Mouse (Mus musculus) heart, embryonic 11.5 days (tissue): Measurements from ENCODE around the gene Lpp. TPM values are rescaled to one million over a fixed set of nuclear protein-coding genes. Genes with fewer than 3 reads are reported as not detected.

Experiments used
- ATAC-seq: fragments of 200-750 bp; cut with Nextera tagmentation; replicated peaks from 2 replicates; pipeline ENCODE4 v1.8.0; 2017; ENCODE audit warnings: moderate library complexity; ENCODE audit not compliant: insufficient number of reproducible peaks, low FRiP score, low TSS enrichment
- H3K27ac ChIP-seq: fragments of 300-500 bp; sonication (generic); 2 replicates; pipeline ENCODE4 v1.5.1; 2014; ENCODE audit warnings: mild to moderate bottlenecking, low read depth, low read length
- H3K27me3 ChIP-seq: fragments of 300-500 bp; sonication (generic); 2 replicates; pipeline ENCODE4 v1.6.1; 2014; ENCODE audit warnings: mild to moderate bottlenecking, low read length, mixed read lengths; ENCODE audit not compliant: control insufficient read depth, insufficient read depth
- H3K36me3 ChIP-seq: fragments of 300-500 bp; sonication (generic); 2 replicates; pipeline ENCODE4 v1.6.1; 2014; ENCODE audit warnings: mild to moderate bottlenecking, low read length, moderate library complexity, mixed read lengths; ENCODE audit not compliant: control insufficient read depth, insufficient read depth
- H3K4me1 ChIP-seq: fragments of 300-500 bp; sonication (generic); 2 replicates; pipeline ENCODE4 v1.6.1; 2014; ENCODE audit warnings: low read length; ENCODE audit not compliant: control insufficient read depth, insufficient read depth
- H3K4me2 ChIP-seq: fragments of 300-500 bp; sonication (generic); 2 replicates; pipeline ENCODE4 v1.6.1; 2014; ENCODE audit warnings: mild to moderate bottlenecking, moderate library complexity
- H3K4me3 ChIP-seq: fragments of 300-500 bp; sonication (generic); 2 replicates; pipeline ENCODE4 v1.5.1; 2014; ENCODE audit warnings: low read depth, low read length
- H3K9ac ChIP-seq: fragments of 300-500 bp; sonication (generic); 2 replicates; pipeline ENCODE4 v1.6.1; 2014; ENCODE audit warnings: mild to moderate bottlenecking, low read depth, low read length, moderate library complexity
- H3K9me3 ChIP-seq: fragments of 300-500 bp; sonication (generic); replicated peaks from 2 replicates; pipeline ENCODE4 v1.6.1; 2016; ENCODE audit warnings: low read length; ENCODE audit not compliant: control insufficient read depth
- WGBS: fragments of 180-500 bp; shearing (Covaris S2); extraction: QIAGEN DNeasy Blood & Tissue Kit; methylation state at CpG from one replicate; pipeline ENCODE4 v1.1.7; 2014; ENCODE audit not compliant: insufficient replicate concordance; 5-methylcytosine and 5-hydroxymethylcytosine counted together
- polyA plus RNA-seq: library from polyadenylated mRNA; unstranded; fragments of >200 nt; fragmentation: Nextera tagmentation; extraction: Ambion mirVana; gene quantifications from 2 replicates; pipeline ENCODE4 v1.2.1, GENCODE M21; 2014

The Lpp gene
- polyA plus RNA-seq, 1 experiment from 2014 or later, result 59.2 TPM

DNA sequence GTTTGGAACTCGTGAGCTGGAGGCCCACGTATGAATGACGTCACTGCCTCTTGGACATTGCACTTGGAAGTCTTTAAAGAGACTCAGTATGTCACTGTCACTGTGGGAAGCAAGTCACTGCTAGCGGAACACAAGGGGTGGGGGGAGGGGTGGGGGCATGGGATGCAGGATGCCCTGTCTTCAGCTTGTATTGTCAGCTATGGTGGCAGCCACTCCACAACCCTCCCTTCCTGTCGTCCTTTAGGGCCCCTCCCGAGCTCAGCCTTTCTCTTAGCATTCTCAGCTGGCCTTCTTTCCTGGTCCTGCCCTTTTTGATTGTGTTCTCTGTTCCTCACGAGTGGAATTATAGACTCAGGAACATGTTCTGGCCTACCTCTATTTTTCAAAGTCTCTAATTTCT, 40.3 kb downstream of the Lpp start:
- Histone ChIP-seq H3K27ac (peak overlapping the region; percentile 77; the same call in 1 of the 2 replicates), H3K9me3 (no peaks in the 10 kb centered on the region), H3K27me3 (no peaks in the 10 kb centered on the region), H3K9ac (no peak overlapping the region), H3K4me1 (peaks cover 68% of the 10 kb centered on the region), H3K4me2 (peak overlapping the region; percentile 40), H3K4me3 (no peak overlapping the region), H3K36me3 (no peaks in the 10 kb centered on the region)
- WGBS, result 17% methylated on average over 7 of the region's 7 CpGs
- ATAC-seq, result no peak

DNA sequence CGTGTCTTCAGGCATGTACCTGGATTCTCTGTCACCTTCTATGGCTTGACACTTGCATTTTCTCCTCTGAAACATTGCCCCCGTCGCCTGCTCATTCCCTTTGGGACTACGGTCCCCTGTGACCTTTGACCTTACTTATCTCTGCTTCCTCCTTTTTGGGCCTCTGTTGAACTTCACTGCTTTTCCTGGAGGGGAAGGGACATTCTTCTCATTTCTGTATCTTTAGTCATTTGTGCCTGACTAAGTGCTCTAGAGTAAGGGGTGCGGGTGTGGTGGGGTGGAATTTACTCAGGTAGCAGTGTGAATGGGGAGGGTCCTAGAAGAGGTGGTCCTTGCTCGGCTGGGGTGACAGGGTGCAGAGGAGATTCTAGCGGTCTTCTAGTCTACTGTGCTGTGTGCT, 40.7 kb downstream of the Lpp start:
- Histone ChIP-seq H3K4me1 (peaks cover 67% of the 10 kb centered on the region), H3K9ac (peak overlapping the region; percentile 34; the same call in 1 of the 2 replicates), H3K27me3 (no peaks in the 10 kb centered on the region), H3K27ac (peak overlapping the region; percentile 77), H3K9me3 (no peaks in the 10 kb centered on the region), H3K4me3 (no peak overlapping the region), H3K4me2 (peak overlapping the region; percentile 40), H3K36me3 (no peaks in the 10 kb centered on the region)
- no peak; the same call in 1 of the 2 replicates for ATAC-seq
- 16% methylated on average over 7 of the region's 7 CpGs for WGBS

DNA sequence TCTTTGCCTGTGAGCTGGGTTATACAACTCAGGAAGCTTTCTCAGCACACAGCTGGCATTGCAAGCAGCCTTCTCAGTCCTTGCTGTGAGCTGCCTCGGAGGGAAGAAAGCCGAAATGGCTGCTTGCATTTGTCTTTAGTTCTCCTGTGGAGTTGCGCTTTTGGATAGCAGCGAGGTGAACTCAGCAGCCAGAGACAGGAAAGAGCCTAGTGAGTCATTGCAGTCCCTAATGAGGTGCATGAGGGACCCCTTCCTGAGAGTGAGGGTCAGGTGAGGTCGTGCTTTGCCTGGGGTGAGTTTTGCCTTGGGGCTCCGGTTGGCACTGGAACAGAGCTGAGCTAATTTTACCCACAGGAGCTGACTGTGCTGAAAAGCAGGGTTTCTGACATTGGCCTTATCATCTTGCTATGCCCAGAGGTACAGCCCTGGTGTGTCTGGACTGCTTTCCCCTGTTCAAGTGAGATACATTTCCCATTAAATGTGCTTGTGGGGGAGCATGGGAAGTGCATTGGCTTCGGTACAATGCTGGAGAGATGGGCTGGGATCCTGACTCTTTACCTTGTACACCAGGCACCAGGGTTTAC, 41.3 kb downstream of the Lpp start:
- H3K27me3 ChIP-seq, result no peaks in the 10 kb centered on the region
- H3K4me2 ChIP-seq, result peak overlapping the region; percentile 40
- ATAC-seq, result peak; percentile 43; the same call in 1 of the 2 replicates
- H3K36me3 ChIP-seq, result no peaks in the 10 kb centered on the region
- WGBS, result 25% methylated on average over 7 of the region's 7 CpGs
- no peak overlapping the region for H3K4me3 ChIP-seq
- no peaks in the 10 kb centered on the region for H3K9me3 ChIP-seq
- peak overlapping the region; percentile 77 for H3K27ac ChIP-seq
- H3K4me1 ChIP-seq, result peaks cover 67% of the 10 kb centered on the region
- H3K9ac ChIP-seq, result peak overlapping the region; percentile 34; the same call in 1 of the 2 replicates

DNA sequence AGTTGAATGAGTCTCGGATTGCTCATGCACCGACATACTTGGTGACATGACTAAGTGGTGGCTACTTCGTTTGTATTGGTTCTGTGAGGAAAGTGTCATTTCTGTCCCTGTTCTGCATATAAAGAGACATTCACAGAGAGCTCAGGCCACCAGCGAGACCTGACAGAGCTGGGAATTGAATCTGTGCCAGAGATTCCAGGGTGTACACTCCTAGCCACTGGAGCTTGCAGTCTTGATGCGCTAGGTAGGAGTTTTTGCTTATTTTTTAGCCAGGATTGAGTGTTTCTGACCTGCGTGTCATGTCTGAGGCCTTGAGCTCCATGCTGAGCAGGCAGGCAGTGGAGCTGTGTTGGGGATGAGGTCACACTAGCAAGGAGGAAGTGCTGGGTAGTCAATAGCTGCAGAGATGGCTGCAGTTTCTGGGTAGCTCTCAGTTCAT, 41.8 kb downstream of the Lpp start:
- Histone ChIP-seq H3K4me1 (peaks cover 62% of the 10 kb centered on the region), H3K4me3 (no peak overlapping the region), H3K4me2 (peak overlapping the region; percentile 40), H3K36me3 (no peaks in the 10 kb centered on the region), H3K27me3 (no peaks in the 10 kb centered on the region), H3K9ac (peak overlapping the region; percentile 36; the same call in 1 of the 2 replicates), H3K27ac (peak overlapping the region; percentile 77), H3K9me3 (no peaks in the 10 kb centered on the region)
- WGBS, result 27% methylated on average over 6 of the region's 6 CpGs
- ATAC-seq, result peak; percentile 32; the same call in 1 of the 2 replicates

DNA sequence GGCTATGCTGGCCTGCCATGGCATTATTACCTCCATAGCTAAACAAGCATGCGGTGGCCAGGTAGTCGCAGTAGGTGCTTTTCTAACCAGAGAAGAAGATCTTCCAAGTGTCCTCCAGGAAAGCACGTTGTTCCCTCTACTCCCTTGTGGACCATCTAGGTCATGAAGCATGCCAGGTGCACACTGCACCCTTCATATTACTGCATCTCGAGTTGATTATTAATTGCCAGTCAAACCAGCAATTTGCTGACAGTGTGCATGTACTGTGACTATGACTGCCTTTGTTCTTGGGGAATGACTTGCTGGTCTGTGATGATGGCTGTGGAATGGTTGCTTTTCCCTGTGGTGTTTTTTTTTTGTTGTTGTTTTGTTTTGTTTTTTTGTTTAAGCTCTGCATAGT, 45.1 kb downstream of the Lpp start:
- H3K9ac ChIP-seq, result no peak overlapping the region
- peaks cover 70% of the 10 kb centered on the region for H3K4me1 ChIP-seq
- no peak overlapping the region for H3K27ac ChIP-seq
- H3K4me3 ChIP-seq, result no peak overlapping the region
- WGBS, result 83% methylated on average over 4 of the region's 4 CpGs
- H3K4me2 ChIP-seq, result no peak overlapping the region
- no peak for ATAC-seq
- no peaks in the 10 kb centered on the region for H3K27me3 ChIP-seq
- no peaks in the 10 kb centered on the region for H3K9me3 ChIP-seq
- no peaks in the 10 kb centered on the region for H3K36me3 ChIP-seq

DNA sequence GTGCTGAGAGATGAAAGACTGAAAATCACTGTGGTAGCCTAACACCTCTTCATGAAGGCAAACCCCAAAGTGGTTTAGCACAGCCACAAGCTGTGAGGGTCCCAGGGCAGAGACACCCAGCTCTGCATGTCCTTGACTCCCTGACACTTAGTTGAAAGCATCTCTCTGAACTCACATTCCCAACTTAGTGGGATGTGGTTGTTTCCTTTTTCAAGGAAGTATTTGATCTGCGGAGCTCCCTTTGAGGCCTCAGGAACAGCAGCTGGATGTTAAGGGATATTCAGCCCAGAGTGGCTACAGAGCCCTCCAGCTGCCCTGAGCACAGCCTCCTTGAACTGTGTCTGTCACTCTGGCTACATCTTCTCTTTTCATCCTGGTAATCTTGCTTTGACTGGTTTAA, 48.0 kb downstream of the Lpp start:
- H3K36me3 ChIP-seq, result no peaks in the 10 kb centered on the region
- no peak overlapping the region for H3K4me3 ChIP-seq
- 12% methylated on average over 1 of the region's 1 CpGs for WGBS
- no peak overlapping the region for H3K9ac ChIP-seq
- H3K27ac ChIP-seq, result no peak overlapping the region
- H3K4me2 ChIP-seq, result no peak overlapping the region
- no peaks in the 10 kb centered on the region for H3K9me3 ChIP-seq
- no peaks in the 10 kb centered on the region for H3K27me3 ChIP-seq
- no peak for ATAC-seq
- H3K4me1 ChIP-seq, result peaks cover 52% of the 10 kb centered on the region

DNA sequence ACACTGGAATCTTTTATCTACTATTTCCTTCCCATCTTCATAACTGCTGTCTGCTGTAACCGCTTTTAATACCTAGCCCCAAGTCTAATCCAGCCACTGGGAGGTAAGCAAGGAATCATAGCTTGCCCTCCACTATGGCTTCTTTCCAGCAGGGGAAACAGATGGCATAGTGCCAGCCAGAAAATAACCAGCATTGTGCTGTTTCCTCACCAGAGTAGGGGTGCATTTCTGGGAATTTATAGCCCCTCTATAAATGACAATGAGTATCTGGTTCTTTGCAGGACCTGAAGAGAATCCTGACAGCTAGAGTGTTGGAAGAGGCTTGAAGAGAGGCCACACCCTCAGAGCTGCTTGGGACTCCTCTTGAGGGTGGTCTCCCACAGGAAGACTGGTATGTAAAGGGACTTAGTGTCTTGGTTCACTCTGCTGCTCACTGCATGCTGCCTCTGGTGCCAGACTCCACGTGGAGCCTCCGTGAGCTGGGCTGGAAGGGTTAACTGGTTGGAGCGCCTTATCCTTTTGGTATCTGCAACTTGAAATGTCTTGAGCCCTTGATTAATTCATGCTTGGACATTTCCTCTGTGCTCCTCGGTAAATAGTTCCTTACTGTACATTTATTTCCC, 49.3 kb downstream of the Lpp start:
- H3K4me3 ChIP-seq, result no peak overlapping the region
- peak overlapping the region; percentile 22; the same call in 1 of the 2 replicates for H3K27ac ChIP-seq
- H3K27me3 ChIP-seq, result no peaks in the 10 kb centered on the region
- ATAC-seq, result no peak
- WGBS, result 43% methylated on average over 5 of the region's 5 CpGs
- H3K4me2 ChIP-seq, result no peak overlapping the region
- H3K4me1 ChIP-seq, result peaks cover 48% of the 10 kb centered on the region
- no peaks in the 10 kb centered on the region for H3K9me3 ChIP-seq
- no peak overlapping the region for H3K9ac ChIP-seq
- no peaks in the 10 kb centered on the region for H3K36me3 ChIP-seq

DNA sequence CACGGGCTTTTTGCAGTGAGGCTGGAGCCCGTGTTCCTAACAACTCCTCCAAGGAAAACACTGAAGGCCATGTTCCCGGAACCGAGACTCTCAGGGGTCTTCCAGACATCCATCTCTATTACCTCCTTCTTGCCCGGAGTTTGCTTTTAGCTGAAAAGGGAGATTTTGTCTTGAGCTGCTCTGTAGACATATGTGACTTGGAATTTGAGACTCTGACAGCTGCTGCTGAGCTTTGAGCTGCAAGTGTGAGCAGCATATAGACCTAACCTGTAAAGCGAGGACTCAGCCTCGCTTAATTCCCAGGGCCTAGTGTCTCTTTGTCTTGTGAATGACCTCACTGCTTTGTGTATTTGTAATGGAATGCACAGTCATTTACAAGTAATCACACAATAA, 49.8 kb downstream of the Lpp start:
- Histone ChIP-seq H3K4me1 (peaks cover 51% of the 10 kb centered on the region), H3K27me3 (no peaks in the 10 kb centered on the region), H3K4me3 (no peak overlapping the region), H3K36me3 (no peaks in the 10 kb centered on the region), H3K9me3 (no peaks in the 10 kb centered on the region), H3K9ac (no peak overlapping the region), H3K27ac (peak overlapping the region; percentile 51; the same call in 1 of the 2 replicates), H3K4me2 (no peak overlapping the region)
- WGBS, result 53% methylated on average over 7 of the region's 7 CpGs
- no peak for ATAC-seq
